Mouse (Mus musculus): ENCODE results near the gene 1700024G13Rik.

The 1700024G13Rik gene

DNA sequence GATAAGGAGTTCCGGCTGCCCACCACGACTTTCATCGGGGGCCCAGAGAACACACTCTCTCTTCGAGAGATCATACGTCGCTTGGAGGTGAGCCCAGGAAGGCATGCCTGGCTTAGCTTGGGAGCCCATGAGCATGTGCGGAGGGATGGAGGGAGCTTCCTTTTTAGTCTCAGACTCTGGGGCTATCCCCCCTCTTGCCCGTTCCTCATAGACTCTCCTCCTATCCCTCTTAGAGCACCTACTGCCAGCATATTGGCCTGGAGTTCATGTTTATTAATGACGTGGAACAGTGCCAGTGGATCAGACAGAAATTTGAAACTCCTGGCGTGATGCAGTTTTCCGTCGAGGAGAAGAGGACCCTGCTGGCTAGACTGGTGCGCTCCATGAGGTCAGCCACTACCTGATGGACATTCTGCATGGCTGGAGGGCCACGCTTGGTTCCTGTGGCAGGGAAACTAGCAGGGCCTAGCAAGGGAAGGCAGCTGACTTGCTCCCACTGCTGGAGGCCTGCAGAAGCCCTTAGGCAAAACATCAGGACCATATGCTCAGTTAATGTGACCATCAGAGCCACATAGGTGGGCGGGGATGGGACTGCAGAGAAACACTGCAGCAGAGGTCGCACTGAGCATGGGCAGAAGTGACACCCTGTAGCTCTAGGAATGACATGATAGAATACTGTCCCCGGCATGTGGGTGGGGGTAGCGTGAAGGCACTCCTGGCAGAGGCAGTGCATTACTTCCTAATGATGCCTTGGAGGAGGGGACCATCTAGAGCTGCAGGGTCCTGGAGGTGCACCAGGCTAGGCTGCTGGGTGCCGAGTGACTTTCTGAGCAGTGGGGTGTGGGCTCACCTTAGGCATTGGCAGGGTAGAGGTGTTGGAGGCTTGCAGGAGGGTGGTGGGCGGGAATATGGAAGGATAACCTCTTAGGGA is 55.4 kb downstream of the 1700024G13Rik start:
- no peak for DNase-seq (ENCODE audit: low spot score)

DNA sequence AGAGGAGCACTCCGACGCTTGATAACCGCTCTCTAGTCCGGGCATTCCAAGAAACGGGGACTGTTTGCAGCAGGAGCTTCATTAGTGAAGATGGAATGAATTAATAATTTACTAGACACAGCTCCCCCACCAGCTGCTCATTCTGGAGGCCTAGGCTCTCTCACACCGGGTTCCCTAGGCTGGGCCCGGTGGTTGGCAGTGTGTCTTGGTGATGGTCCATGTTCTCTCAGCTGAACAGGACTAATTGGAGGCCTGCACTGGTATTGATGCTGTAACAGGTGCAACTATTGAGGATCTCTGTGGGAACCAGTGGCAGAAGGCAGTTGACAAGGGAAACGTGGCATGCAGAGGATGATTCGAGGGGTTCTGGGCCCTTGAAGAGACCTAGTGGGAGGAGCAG is 60.8 kb downstream of the 1700024G13Rik start:
- DNase-seq (ENCODE audit: low spot score): no peak

Data from yolk sac, embryonic 10.5 days (tissue).